Mouse (Mus musculus) naive thymus-derived CD4-positive, alpha-beta T cell, adult 2 months (primary cell): Measurements from ENCODE around the gene Prr5l.

ENCODE experiments used
- DNase-seq: peaks from one replicate; pipeline ENCODE4 v3.0.0-alpha.2; 2011; ENCODE audit warnings: low read depth

Gene Prr5l

DNA sequence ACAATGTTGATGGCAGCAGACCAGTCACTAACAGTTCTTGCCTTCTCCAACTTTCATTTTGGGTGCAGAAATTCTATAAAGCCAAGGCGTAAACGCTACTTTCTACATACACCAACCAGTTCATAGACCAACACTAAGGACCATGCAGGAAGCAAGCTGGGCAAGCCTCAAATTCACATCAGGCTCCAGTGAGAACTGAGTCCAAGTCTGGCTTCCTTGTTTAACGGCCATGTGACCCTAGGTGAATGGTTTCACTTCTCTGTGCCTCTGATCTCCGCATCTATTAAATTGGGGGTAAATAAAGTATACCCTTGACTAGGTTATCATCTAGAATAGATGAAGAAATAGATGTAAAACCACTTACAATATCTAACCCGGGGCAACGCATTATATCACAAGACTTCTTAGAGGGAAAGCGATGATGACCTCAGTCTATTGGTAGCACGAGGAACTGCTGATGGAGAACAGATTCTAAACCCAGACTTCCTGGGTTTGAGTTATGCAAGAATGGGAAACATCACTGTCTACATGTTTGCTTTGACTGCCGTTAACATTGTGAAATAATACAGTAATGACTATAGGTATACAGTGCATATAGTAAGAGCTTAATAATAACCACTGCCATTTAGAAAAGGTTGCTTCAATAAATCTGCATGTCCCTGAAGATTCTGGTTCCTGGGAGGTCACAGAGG is 1.2 kb downstream of the Prr5l start:
- DNase-seq, result no peak

DNA sequence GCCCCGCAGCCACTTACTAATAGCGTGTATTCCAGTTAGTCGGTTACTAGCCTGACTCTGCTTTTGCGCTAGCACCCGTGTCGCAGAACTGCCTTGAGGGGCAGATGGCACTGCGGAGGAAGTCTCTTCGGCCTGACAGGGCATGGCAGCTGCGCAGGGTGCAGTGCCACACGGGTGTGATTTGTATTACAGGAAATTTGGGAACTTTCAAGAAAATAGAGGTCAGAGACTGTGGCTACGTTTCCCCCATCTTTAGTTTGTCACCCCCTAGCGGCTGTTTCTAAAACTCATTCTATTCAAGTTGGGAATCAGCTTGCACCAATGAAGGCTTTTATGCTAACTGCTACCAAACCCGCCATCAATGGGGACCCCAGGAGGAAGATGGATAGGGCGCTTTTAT is 11.6 kb downstream of the Prr5l start:
- DNase-seq, result peak; percentile 63

DNA sequence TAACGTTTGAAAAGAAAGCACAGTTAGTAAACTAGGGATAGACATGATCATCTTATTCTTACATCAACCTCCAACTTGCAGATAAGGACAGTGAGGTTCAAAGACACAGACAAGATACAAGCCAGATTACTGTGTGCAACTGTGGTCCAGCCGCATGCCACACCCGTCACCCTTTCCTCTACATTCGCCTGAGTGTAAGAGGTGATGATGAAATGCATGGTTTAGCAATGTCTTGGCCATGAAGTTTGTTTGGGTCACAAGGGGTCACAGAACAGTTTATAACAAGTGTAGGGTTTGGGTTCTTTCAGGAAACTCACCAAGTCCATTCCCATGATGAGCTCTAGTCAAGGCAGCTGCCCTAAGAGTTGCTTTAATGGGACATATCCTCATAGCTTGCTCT is 14.1 kb downstream of the Prr5l start:
- no peak for DNase-seq

DNA sequence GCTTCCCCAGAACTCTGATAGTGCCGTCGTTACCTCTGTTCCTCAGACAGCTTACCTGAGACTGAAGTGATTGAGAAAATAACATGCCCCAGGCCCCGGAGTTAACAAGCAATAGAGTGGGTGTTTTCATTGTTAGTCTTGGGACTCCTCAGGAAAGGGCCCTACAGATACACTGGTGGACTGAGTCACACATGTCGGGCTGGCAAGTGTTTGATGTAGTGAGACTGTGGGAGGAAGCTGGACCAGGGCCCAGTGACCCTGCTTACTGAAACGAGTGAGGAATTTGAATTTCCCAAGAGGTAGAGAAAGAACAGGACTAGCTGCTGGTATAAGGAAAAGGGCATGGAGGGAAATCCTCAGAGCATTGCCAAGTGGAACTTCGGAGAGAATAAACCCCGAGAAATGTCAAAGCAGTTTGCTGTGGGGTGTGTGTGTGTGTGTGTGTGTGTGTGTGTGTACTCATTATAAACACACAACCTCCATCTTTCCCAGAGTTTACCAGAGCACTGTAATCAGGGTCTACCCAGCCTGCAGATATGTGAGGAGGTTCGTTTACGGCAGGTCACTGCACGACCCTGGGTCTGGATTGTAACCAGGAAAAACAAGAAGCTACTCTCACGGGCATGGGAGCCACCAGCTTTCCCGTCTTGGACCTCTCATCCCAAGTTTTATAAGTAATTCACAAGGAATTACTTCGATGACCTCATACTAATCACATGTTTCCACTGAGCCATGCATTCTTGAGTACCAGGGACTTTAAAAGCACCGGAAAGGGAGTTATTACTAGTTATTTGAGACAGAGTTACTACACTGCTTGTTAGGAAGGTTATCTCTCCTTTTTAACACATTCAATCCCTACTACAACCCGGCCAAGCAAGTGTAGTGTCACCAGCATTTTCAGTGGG is 20.4 kb downstream of the Prr5l start:
- DNase-seq, result no peak

DNA sequence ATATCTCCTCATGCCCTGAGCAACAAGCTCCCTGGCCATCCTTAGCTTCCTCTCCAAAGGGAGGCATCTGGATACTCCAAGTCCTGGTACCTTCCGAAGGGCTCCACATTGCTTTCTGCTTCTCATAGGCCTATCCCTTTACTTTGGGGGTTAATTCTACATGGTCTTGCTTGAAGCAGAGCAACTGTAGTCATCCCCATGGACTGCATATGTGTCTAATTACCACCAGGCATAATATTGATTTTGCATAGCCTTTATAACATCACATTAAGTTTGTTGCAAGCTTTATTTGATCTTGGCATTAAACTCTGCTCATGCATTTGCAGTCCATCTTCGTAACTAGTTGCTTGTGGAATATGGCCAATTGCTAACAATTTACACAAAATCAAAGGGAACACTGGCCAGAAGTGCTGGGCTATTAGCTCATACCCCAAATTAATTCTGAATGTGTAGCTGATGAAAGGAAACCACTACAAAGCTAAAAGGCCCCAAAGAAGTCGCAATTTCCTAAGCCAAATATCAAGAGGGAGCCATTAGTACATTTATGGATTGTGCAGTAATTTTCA is 21.8 kb downstream of the Prr5l start:
- no peak for DNase-seq

DNA sequence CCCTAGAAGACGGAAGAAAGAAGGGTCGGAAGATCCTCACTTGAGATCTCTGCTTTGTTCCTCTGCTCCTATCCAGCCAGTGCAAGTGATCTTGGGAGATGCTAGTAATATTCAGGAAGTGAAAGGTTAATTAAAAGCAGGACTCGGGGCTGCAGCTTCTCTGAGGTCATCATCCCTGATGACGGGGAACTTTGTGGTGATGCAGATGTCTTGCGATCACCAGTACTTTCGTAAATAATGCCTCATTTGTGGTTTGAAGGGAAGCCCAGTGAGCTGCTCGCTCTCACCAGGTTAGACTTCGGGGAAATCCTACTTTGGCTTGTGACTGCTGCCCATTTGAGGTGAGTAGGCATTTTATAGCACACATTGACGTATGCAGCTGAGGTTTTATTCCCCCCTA is 26.7 kb downstream of the Prr5l start:
- DNase-seq, result no peak

DNA sequence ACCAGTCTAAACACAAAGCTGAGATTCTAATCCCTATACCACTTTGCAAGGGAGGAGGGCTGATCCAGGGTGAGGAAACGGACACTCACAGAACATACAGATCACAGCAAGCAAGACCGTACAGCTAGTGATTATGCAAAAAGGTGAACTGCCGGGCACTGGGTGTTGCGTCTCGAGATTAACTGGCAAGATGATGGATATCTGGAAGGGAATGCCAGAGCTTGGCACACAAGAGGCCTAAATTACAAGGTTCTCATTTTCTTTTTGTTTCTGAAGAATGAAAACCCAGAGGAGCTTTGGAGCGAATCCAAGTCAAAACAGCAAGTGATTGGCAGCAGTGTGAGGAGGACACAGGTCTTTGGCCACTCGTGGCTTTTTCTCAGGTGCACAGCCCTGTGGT is 28.0 kb downstream of the Prr5l start:
- DNase-seq, result no peak

DNA sequence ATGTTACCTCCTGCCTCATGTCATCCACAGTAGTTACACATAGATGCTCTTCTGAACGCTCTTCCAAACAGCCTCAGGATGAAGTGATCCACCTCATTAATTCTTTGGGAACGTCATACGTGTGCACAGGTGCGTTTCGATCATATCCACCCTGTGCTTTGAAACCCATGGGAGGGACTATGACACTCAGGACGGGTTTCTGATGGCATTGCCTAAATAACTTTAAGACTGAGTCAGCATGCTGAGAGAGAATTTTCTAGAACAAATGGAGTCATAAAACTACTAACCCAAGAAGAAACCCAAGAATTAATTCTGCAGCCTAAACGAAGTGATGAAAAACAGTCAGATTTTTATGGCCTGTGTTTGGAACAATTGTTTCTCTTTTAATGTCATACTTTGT is 40.1 kb downstream of the Prr5l start:
- DNase-seq, result no peak

DNA sequence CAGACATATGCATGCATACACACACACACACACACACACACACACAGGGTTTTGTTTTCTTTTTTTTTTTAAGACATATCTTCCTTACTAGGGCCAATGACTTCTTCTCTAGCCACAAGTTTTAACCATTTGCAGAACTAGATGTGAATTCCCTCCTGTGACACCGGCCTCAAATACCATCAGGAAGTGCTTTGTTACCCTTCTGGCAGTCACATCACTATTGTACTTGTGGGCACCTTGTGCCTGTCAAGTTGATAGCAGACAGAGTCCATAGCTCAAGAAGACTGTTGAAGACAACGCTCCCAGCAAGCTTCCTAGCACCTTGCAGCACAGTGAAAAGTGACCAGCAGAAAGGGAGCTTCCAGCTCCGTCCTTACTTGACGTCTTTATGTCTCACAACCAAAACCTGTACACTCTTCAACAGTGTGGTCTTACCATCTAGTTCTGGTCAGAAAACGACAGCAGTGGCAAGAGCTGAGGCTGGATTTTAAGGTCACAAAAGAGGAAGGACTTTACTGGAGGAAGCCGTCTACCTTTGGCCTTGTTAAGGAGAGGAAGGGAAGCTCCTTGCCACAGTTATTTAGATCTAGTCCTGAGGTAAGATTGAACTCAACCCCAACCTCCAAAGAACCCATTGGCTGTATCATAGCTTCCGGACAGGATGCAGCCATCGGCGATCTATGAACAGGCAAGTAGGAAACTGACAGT is 47.9 kb downstream of the Prr5l start:
- DNase-seq, result no peak

DNA sequence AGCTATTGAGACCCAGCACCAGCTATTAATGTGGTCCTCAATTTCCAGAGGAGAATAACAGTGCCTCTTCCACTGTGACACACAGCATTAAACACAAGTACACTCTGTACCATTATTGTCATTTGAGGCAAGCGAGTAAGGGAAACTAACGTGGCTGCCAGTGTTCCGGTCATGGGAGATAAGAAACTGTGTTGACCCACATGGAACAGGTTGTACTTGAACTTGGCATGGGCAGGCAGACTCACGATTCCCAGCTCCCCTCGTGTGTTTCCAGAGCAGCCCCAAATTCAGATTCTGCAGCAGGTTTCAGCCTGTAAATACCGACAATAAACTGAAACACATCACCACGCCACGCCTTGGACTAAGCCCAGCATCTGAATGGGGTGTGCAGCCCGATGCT is 50.5 kb downstream of the Prr5l start:
- no peak for DNase-seq

DNA sequence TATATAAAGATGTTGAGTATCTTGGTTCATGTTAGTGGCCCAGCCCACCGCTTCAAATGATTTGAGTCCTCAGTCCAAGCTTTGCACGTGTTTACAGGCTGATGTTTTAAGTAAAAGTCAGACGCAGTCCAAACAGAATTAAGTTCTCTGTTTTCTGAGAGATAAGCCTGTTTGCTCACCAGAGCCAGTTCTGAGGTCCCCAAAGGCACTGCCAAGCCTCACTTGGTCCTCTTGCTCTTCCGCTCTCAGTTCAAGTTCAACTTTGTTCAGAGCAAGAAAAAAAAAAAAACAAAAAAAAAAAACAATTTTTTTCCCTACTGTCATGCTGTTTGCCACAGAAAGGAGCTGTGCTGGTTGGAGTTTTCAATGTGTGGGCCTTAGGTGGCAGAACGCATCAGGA is 51.0 kb downstream of the Prr5l start:
- no peak for DNase-seq

DNA sequence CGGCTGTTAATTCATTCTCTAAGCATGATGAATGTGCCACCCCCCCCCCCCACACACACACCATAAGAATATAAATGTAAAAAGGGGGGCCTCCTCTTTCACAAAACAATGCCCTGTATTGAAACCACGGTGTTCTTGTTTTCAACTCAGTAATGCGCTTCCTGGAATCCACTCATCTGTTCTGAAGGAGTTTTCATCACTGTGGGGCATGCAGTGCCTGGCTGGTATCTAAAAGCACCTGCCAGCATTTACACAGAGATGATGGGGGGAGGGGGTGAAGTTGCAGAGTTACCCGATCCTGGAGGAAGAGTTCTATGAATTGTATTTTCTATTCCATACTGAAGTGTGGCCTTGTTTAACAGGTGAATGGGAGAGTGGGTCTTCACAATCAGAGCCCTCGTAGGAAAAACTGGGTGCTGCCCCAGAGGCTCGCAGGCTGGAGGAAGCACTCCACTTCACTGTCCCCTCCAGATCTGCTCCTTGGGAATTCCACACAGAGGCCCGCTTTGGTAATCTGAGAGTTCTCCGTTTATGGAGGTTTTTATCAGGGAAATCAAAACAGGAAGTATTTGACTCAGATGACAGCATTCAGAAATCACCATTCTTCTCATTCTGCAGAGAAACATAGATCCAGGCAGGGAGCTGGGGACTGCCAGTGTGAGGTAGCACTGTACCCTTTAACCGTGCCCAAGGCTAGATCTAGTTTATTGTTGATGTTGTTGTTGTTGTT is 52.5 kb downstream of the Prr5l start:
- no peak for DNase-seq

DNA sequence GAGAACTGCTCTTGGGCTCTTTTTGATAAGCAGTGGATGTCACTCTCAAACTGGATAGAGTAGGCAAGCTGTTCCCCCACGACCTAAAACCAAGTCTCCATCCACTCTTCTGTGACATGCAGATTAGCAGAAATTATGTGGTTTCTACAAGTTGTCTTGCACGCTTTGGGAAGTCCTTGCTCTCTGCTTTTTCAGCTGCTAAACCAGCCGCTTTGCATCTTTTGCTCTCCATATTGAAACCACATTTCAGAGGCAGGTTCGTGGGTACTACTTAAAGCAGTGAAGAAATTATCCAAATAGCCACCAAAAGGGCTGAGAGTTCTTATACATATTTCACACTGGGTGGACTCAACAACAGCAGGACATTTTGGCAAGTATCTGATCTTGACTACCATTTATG is 53.8 kb downstream of the Prr5l start:
- DNase-seq, result no peak

DNA sequence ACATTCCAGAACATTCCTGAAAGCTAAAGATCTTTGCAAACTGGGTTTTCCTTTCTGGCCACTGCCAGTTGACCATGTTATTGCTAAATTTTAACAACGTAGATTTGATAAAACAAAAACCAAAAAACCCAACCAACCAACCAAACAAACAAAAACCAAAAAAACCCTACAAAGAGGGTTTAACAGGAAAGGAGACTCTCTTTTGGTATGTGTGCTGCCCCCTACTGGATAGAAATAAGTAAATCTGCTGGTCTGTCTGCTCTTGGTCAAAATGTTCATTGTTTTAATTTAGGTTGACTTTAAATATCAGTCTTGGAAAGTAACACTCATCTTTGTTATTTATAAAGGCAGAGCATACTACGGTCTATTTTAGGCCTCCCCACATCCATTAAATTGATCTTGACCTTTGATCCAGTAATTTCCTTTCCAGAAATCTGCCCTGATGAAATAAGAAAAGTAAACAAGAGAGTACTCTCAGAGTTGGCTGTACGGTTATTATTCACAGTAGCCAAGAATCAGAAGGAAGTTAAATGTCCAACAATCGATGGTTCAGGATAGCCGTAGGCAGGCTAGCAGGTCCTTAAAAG is 54.7 kb downstream of the Prr5l start:
- DNase-seq, result peak; percentile 58

DNA sequence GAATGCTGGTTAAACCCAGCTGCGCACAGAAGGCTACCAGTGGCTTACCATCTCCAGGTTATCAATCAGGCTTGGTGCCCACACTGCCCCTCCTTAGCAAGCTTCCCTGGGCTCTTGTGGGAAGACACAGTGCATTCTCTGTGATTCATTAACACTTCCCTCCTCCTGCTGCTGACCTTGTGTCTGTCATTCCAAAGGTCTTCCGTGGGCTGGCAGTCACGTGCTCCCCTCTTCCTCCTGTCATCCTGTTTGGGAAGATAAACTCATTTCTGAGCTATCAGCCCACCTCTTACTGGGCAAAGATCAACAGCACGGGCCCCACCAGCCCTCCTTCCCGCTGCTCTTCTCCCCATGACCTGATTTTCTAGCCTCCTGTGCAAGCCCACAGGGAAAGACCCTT is 55.2 kb downstream of the Prr5l start:
- DNase-seq, result no peak

DNA sequence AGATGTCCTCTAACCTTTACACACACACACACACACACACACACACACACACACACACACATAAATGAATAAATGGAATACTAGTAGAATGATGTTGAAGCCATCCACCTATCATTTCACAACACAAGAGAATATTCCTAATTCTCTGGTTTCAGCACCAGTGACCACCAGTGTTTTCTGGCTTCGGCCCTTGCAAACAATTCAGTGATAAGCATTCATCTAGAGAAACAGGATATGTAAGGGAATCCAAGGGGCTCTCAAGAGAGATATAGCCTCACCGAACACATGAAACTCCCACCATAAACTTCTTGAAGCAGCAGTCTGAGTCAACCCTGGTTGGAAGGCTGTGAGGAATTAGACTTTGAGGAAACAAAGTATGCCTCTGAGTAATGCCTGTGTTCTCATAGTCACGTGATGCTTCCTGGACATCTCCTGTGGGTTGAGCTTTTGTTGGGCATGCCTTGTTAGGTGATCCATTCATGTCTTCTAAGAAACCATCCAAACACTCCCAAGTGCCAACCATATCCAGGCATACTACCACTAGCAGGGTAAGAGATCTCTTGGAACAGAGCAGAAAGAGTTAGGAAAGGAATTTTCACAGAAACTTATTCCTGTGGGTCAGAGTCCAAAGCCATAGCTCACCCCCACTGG is 55.8 kb downstream of the Prr5l start:
- no peak for DNase-seq

DNA sequence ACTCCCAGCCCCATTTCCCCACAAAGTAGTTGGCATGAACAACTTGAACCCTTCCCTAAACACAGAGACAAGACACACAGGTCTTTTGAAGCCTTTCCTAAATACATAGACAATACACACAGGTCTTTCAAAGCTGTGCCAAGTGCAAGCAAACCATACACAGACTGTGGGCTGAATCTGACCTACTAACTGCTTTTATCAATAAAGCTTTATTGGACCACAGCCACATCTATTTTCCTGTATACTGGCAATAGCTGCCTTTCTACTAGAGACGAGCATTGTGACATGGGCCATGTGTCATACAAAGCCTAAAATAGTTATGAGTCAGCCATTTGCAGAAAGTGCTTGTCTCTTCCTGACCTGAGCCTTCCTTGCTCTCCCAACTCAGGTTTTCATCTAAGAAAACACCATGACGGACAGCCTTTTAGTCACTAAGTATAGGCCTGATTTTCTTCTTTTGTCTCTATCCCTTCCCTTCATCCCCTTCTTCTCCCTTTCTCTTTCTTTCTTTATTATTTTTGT is 56.6 kb downstream of the Prr5l start:
- DNase-seq, result no peak

DNA sequence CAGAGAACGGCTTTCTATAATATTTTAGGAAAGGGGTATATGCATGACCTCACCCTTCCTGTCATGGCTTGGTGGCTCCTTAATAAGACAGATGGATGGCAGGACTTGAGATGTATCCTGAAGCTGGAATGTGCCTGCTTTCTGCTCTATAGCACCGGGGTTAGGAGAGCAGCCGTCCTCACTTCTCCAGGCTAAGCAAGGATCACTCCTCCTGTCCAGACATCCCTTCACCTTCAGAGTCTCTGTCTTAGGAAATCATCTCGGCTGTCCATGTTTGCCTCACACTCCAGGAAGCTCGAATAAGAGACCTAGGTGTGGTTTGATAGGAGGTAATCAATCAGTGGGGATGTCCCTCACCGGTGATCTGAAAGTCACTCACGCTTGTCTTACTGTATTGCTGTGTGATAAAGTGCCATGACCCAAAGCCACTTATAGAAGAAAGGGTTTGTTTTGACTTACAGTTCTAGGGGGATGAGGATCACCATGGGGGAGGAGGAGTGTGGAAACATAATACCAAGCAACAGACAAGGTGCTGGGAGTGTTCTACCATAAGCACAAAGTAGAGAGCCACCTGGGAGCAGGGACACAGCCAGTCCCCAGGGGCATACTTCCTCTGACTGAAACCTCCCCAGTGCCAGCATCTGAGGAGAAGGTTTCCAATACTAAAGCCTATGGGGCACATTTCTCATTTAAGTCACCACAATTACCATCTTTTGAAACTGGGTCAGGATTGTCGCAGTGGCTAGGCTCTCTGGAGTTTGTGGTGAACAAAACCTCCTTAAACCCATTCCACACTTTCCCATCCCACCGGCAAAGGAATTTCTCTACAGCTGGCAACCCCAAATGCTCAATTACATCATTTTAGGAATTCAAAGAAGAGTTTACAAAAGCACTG is 57.4 kb downstream of the Prr5l start:
- no peak for DNase-seq

DNA sequence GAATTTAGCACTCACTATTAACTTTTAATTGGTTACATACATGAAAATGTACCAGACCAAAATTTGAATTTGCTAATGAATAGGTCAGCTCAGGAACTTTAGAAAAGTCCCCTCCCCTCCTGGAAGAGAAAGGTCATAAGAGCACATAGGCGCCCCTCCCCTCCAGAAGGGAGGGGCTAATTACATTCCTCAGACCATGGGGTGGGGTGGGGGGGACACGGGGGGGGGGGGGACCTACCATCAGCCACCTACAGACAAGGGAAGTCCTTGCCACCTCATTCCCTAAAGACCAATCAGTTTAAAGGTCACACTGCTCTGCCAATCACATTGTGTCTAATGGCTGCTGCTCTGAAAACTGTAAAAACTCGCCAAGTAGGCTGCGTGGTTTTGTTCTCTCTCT is 59.0 kb downstream of the Prr5l start:
- no peak for DNase-seq

DNA sequence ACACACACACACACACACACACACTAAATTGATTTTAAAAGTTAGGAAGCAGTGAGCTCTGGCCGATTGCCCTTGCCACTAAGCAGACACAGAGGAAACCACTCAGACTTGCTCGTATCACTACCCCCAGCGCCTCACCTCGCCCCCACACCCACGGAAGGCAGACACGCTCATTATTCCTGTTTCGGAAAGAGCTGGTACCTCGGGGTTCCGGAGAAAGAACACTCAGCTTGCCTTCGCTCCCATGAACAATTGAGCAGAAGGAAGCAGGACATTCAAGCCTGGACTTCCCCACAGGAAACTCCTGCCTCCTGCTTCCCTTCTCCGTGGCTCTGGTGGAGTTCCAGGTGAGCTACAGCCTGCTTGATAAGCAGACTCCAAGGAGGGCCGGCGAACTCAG is 60.0 kb downstream of the Prr5l start:
- DNase-seq, result no peak
